Mouse (Mus musculus) adrenal gland, adult (tissue): ENCODE measurements around the gene Zfhx3.

ENCODE experiments used
- DNase-seq, 2 experiments: peaks; one replicate each; pipeline ENCODE4 v3.0.0; 2022 to 2023; ENCODE audit warnings: low spot score in 1 of 2; ENCODE audit not compliant: inconsistent age in 2 of 2

Gene Zfhx3

DNA sequence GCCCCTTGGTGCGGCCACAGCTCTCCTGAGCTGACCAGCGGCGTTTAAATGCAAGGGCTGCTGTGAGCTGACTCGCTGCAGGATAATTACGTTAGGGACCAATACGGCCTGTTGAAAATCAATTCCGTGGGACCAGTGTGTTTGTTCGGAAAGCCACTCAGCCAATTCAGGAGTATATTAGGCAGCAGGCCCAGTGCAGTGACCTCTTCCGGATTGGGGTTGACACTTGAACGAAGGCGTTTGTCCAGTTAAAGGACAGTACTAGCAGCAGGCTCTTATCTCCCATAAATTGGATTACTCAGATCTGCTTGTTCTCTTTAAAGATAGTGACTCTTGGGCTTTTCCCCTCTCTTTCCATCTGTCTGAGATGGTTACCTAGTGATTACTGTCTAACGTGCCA is 493.9 kb downstream of the Zfhx3 start:
- DNase-seq: peak; percentile 7 to 37

DNA sequence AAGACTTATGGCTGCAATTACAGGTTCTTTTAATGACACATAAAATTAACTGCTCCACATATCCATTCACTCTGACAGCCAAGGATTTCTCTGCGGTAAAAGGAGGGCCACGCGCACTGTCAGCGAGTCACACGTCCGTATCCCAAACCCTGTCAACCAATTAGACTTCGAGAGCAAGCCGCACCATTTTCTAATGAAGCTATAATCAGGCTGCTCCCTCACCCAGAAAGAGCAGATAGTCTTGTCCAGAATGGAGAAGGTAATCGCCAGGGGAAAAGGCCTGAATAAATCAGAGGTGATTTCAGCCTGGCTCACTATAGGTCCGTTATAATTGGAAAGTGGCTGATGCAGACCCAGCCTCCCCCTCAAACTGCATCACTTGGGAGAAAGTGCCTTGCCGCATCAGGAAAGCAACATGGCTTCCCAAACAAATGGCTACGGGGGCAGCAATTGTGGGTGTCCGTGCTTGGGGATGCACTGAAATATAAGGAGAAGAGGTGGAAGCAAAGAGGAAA is 494.9 kb downstream of the Zfhx3 start:
- DNase-seq: no peak

DNA sequence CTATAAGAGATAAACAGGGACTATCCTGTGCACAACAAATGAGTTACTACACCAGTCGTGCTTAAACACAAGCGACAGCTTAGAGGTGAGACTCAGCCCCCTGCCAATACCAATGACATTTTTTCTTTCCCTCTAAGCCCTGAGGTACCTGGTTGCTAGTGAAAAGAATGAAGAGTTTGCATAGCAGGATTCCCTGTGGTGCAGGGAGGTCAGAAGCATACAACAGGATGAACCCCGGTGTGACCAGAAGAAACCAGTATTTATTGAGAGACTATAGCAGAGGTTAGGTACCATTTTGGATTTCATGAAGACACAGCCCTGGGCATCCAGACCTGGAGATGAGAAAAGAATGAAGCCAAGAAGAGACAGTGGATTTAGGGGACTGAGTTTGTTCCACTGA is 498.0 kb downstream of the Zfhx3 start:
- DNase-seq: no peak

DNA sequence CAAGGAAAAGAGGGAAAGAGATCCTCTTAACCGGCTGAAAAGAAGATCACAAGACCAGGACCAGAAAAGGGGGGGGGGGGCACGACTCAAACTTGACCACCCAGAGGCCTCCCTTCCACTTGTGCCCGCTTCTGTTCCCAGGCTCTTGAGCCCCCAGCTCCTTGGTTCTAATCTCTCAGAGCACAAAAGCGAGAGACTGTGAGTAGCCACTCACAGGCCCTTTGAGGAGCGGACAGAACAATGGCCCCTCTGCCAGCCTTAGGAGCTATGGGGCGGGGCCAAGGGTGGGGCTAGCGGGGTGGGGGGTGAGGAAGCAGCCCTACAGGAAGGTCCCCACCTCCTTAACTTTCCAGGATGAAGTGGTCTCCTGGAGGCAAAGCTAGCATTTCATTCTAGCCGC is 508.4 kb downstream of the Zfhx3 start:
- DNase-seq: no peak

DNA sequence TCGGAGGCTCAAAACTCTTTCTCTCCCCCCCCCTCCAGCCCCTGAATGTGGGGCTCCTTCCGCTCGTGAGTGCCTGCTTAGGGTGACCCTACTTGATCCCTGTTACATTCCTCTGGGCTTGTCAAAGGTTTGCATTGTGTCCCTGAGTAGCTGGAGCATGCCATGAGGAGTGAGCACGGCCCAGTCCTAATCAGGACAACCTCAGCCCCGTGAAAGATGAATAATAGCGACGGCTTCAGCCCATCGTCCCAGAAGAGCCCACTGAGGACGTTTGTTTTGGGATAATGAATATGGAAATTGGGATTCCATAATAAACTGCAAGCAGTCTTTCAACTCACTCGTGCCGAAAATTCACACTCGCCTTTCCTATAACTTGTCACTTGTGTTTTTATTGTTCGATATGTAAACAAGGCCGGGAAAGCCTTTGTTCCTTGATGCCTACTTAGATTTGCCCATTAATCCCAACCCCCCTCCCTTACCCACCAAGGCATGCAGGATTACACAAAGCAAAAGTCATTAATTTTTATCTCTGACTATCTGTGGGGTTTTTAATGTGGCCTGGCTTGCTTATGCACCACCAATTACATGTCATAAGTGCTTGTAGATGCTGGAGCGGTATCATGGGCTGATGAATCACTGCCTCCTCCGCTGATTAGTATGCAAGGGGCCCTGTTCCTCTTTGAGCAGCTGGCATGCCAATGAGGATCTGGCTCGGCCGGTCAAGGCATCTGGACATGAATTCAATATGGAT is 512.3 kb downstream of the Zfhx3 start:
- DNase-seq: no peak

DNA sequence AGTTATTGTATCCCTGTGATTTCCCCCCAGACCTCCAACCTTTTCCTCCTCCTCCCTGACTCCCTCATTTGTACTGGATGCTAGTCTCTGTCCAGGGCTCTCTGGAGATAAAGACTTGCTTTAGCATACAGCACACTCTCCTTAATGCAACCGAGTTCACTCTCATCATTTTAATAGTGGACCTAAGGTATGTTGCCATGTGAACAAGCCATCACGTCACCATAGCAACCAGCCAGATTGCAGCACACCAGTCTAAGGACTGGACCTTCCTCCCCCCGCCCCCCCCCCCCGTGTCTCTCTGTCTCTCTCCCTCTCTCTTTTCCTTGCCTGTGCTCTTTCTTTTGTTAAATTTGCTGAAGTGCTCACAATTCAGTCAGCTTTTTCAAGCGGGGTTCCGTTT is 524.2 kb downstream of the Zfhx3 start:
- DNase-seq: no peak

DNA sequence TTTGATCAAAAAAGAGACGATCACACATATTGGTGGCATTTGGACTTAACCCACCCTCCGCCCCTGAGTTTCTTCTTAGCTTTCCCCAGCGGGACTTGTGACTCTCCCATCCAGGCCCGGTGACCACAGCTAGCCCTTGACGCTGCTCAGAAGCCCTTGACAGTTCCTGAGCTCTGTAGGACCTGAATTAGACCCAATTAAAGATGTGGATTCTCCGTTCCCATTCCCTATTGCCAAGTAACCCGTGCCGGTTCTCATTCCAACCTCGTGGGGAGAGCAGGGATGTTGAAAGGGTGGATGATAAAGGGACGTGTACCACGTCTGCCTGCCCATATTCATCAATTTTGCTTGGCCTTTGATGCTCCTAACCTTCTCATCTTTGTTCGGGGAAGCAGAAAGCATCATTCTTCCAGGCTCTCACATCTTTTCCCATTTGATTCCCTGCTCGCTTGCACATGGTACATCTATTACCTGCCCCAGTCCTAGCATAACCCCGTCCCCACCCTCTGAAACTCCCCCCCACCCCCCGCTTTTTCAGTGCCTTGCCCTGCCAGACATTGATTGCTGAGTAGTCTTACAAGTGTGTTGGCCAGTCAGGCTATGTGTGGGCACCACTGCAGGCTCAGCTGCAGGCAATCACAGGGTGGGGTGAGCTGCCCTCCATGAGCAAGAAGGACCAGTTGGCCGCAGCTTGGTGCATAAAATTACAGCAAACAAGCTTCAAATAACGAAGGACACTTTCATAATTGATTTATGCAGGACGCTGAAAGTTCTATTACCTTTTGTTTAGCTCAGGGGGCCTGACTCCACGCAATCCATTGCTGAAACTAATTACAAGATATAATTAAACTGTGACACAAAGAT is 525.0 kb downstream of the Zfhx3 start:
- DNase-seq: no peak

DNA sequence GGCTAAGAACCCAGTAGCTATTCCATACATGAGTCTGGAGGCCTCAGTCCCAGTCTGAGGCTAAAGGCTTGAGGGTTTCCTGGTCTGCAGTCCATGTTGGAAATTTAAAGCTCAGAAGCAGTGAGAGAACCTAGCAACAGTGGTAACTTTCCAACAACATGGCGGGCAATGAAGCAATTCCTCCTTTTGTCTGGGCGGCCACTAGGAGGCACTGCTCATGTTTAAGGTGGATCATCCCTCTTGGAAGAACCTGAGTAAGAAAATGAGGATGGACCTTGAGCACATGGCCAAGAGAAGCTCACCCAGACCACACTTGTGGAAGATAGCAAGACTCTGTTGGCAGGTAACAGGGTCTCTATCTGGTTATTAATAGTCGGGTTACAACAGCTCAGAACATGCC is 527.8 kb downstream of the Zfhx3 start:
- no peak for DNase-seq

DNA sequence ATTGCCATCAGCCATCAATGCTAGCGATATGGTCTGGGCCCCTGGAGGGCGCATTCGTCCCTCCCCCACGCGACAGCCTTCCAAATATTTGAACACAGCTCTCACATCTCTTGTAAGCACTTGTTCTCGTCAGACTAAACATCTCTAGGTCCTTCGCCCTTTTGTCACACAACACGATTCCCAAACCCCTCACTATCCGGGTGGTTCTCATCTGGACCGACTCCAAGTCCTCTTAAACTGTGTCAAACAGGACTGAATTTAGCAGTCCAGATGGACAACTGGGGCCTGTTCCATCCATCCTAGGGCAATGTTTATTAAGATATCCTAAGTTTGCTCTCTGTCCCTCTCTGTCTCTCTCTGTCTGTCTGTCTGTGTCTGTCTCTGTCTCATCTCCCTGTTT is 532.1 kb downstream of the Zfhx3 start:
- no peak for DNase-seq

DNA sequence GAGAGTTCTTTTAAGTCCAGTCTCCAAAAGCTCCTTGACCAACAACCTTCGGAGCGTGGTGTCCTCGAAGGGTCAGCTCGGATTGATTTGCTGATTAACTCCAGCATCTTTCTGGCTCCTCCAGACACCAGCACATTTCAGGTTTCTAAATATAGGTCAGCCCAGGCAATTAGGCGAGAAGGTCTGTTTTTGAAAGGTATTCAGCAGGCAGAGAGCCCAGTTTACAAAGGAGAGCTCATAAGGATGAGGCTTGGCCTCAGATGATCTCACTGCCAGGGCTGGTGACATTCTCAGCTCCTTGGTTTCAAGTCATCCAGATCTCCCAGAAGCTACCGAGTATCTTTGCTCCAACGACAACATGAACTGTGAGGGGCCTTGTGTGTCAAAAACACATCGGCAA is 535.7 kb downstream of the Zfhx3 start:
- DNase-seq: no peak

DNA sequence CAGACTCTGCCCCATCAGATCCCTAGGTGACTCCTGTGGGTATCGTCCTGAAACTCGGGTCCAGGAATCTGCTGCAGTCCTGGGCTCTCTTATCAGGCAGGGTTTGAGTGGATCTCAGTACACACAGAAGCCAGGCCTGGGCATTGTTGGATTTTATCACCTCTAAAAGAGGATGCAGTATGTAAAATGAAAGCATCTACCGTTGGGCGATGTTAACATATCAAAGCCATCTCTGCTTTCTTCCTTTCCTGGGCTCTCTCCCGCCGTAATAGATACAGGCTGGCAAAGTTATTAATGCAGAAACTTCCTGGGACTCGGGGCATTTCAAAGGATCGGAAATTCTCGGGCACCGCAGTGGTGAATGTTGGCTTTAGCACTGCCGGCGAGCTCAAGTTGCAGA is 537.7 kb downstream of the Zfhx3 start:
- DNase-seq: no peak

DNA sequence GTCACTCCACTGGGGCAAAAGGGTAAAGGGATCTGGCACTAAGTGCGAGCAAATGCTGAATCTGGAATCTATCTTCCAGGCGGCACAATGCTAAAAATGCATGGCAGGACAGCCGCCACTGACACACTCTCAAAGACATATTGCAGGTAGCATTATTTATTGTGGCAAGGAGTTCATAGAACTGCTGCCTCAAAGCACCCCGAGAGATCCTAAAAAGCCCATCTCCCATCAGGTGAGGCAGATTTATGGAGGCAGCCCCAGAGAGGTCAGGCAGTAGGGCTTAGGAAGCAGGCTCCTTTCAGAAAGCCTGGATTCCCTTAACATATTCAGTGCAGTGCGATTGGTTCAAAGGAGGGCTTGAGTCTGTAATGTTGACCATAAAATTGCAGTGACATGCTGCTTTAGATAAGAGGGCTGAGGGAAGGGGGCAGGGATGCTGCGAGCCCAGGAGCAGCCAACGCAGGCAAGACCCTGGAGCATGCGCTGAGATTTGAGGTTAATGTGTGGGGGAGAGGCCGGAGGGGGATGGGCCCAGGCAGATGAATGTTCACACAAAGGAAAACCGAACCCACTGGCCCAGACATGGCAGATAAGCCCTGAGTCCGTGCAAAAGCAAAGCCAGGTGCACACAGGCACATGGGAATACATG is 538.8 kb downstream of the Zfhx3 start:
- no peak for DNase-seq

DNA sequence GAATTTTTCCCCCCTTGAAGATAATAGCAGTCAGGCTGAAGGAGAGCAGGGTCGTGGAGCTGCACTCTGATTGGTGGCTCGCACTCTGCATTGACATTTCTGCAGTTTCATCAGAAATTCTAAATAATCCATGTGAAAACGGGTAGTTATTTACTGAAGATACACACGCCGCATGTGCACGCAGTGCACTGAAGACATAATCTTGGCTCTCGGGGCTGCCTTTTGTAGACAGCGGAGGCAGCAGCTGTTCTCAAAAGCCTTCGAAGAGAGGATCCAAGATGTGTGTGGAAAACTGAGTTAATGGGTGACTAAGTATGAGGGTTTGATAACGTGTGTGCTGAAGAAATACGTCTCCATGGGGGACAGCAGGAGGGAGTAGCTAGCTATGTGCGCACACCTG is 553.7 kb downstream of the Zfhx3 start:
- no peak for DNase-seq

DNA sequence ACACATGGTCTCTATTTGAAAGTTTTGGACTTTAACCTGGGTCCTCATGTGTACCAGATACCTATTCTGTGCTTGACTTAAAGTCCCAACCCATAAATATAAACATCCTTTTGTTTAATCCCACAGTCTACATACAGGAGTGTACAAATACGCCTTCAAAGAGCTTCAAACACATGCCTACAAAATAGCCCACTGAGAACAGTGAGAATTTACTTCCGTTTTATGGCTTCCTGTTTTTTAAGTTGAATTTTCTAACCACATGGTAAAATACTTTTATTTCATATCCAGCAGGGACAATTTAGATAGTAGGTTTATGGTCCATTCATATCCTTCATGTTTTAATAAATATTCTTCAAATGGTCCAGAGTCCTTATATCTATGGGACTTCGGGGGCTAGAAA is 564.3 kb downstream of the Zfhx3 start:
- no peak for DNase-seq

DNA sequence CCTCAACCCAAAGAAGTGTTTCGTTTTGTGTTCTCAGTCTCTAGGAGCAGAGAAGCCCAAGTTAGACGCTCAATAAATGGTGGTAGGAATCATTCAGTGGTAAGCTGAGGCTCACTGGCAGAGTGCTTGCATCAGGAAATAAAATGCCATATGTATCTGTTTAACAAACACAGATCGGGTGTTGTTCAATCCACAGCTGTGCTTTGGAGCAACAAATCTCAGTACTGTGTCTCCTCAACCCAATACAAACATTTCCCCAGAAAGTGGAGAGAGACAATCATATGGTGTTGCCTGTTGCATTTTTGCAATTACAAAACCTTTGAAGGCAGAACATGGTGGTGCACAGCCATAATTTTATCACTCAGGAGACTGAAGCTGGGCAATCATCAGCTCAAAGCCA is 565.3 kb downstream of the Zfhx3 start:
- no peak for DNase-seq

DNA sequence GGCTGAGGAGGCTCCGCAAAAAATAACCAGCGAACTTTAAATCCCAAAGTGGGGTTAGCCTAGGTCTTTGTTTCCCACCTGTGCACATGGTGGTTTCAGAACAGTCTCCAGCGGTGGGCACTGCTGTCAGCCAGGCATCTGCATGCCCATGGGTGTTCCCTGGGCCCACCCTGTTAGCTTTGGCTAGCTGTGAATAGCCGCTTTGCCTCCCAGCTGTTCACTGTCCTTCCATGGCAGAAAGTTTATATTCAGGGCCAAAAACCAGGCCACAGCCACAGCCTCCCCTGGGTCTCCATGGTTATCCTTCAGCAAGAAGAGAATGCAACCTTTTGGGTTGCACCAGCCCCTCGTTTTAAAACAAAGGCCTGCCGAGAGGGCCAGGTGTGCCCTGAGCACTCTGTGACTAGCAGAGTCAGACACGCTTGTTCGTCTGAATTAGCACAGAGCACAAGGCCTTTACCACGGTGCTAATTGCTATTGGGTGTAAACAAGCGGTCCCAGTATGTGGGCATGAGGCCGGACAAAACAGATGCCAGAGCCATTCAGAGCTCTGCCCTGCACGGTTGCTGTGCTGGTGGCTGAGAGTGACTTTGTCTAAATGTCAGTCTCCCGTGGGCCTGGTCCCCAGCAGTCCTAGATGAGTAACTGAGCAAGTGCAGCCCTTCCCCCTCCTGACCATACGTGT is 568.3 kb downstream of the Zfhx3 start:
- DNase-seq: no peak

DNA sequence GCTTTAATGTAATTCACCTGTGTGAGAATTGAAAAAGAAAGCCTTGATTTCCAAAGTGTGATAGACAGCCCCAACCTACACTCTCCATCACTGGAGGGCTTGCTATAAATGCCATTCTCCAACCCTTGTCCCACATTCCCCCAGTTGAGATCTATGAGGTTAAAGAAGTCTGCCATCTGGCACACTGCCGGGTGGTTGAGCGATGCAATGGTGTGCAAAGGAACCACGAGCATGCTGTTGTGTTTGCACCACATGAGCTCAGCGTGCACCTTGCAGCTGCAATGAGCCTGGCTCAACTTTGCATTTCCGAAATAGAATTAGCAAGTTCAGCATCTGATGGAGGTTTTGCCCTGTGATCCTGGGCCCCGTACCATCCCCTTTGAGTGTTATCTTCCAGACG is 575.7 kb downstream of the Zfhx3 start:
- peak in 1 of 2 experiments; percentile 29 for DNase-seq

DNA sequence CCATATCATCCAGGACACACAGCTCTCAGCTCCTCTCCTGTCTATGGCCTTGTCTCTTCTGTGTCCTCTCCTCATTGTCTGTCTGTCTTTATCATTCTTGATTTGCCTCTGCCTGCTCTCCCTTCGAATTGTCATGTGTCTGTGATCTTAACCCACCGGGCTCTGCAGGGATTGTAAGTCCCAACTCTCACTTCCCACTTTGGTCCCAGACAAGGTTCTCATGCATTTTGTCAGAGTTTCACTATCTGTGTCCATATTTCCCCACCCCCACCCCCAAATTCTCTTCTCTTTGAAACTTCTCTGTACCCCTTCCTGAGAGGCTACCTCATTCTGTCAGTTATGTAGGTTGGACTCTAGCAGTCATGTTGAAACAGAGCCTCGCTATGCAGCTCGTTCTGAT is 579.6 kb downstream of the Zfhx3 start:
- DNase-seq: no peak

DNA sequence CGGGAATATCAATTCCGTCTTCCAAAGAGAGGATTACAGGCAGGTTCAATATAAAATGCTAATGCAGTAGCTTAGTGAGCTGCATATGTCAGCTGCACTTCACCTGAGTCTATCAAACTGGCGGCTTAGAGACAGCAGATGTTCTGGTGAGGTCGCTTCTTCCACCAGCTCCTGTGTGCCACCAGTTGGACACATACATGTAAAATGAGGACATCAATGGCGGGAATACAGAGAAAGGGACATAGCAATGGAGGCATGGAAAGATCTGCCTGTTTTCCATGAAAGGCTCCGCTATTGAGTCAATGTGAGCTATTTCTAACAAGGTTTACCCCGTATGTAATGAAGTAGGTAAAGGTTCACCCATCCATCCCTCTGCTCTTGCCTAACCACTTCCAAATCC is 587.0 kb downstream of the Zfhx3 start:
- DNase-seq: no peak

DNA sequence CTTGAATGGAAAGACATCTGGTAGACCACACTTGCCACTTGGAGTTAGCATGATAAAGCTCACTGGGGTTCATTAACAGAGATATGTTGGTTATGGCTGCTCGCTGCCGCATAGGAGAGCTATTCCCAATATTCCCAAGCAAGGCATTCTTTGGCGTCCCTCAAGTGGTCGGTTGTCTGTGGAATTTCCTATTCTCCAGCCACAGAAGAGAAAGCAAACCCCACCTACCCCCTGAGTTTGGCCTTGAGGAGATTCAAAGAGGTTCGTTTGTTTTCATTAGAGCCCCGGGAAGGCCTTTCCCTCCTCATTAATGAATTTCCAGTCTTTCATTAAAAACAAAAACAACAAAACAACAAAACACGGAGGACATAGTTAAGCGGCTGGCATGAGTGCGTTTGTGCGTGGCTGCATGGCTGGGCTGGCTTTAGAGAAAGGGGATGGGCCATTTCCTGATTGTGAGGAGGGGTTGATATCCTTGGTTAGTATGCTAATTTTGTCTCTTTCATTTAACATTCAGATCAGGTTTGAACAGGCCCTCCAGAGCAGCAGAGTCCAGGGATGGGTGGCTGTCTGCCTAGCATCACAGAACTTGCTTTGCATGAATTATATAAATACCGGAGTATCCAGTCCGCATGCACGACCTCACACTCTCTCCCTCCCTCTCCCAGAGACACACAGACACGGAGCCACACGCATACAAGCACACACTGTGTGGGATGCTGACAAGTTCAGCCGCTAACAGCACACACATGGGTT is 592.9 kb downstream of the Zfhx3 start:
- DNase-seq: no peak

DNA sequence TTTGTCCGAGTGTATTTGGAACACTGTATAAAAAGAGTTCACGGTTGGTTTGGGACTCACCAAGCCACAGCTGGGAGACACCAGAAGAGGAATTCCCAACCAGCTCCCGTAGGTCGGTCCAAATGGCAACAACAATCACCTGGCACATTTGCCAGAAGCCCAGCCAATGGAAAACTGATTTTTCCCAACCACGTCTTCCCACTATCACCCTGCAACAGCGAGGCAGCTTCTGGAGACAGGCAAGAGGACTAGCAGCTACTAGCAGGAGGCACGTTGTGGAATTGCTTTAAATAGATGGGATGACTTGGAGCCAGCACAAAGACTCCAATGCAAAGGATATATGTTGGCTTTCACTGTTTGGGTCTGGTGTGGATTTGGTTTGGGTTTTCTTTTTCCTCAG is 593.7 kb downstream of the Zfhx3 start:
- DNase-seq: no peak
